Comparison of ENCODE assay signal across 14 mouse cellular contexts in the genomic region with DNA sequence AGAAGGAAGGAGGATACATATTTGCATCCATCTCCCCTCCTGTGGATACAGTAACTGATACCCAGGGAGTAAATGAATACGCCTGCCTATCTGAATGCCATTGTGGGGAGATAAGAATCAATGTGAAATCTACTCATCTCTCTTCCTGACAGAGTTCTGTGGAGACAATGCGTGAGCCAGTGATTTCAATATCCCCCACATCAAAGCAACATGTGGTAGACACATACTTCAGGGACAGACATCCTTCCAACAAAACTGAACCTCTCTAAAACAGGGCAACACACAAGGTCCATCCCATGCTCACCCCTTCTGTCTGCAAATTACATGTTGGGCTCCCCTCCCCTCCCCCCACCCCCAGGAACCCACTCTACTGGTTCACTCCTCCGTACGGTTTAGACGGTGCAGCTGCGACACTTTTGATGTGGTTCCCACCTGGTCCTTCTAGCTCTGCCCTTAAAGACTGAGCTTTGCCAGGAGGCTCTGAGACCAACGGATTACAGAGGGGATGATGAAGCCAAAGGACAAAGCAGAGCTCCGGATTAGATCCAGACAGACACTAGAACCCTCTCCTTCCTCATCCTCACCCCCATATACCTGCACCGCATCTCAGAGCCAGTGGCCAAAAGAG. TPM values are rescaled to one million over a fixed set of nuclear protein-coding genes. Genes with fewer than 3 reads are reported as not detected.
DNase-seq lines count a peak whose midpoint lies in the region; ATAC-seq and TF ChIP-seq lines count a peak whose summit lies in the region.
"Had no signal": no experiment of that assay in that cellular context is flagged by ENCODE, and none has a peak within 500 bp of the region (broad histone marks: within the 10 kb centered on the region; RNA-seq: fewer than 3 reads in every experiment).

No protein-coding gene starts in this region.

- no peak overlapping the region for H3K4me3 ChIP-seq in lung, embryonic 14.5 days (ENCODE audit: low read depth, low read length)
- H3K4me3 ChIP-seq in lung, postnatal 0 days (ENCODE audit: low read depth, low read length): no peak overlapping the region
- peak overlapping the region; percentile 46 for H3K4me3 ChIP-seq in hindbrain, embryonic 10.5 days
- H3K4me3 ChIP-seq in midbrain, embryonic 14.5 days (replicated peaks; ENCODE audit: low read depth, low read length): no peak overlapping the region
- H3K4me3 ChIP-seq: gastrocnemius, adult 2 months; layer of hippocampus, adult 2 months; liver, embryonic 15.5 days had no signal

- H3K27me3 ChIP-seq in lung, embryonic 14.5 days (ENCODE audit: insufficient read depth, low read length): no peaks in the 10 kb centered on the region
- no peaks in the 10 kb centered on the region for H3K27me3 ChIP-seq in lung, postnatal 0 days (replicated peaks; ENCODE audit: insufficient read depth, low read length)
- H3K27me3 ChIP-seq in hindbrain, embryonic 10.5 days (ENCODE audit: insufficient read depth, poor library complexity, severe bottlenecking): no peaks in the 10 kb centered on the region
- no peaks in the 10 kb centered on the region for H3K27me3 ChIP-seq in midbrain, embryonic 14.5 days (ENCODE audit: control insufficient read depth, insufficient read depth, low read length)
- H3K27me3 ChIP-seq: CH12.LX; liver, embryonic 15.5 days had no signal

- no peak for ATAC-seq in lung, embryonic 14.5 days (ENCODE audit: insufficient read depth)
- no peak for ATAC-seq in lung, postnatal 0 days
- ATAC-seq in midbrain, embryonic 14.5 days (ENCODE audit: low FRiP score, low TSS enrichment): no peak

- 0 out of 2 replicates have a peak overlapping the region, but pooled peaks have one; percentile 10 for H3K4me2 ChIP-seq in lung, embryonic 14.5 days
- no peak overlapping the region for H3K4me2 ChIP-seq in lung, postnatal 0 days (replicated peaks; ENCODE audit: low read depth, low read length)
- peak overlapping the region; percentile 48 for H3K4me2 ChIP-seq in midbrain, embryonic 14.5 days (ENCODE audit: low read length)
- H3K4me2 ChIP-seq: liver, embryonic 15.5 days had no signal

- no peak for DNase-seq in lung, embryonic 14.5 days
- DNase-seq in lung, postnatal 0 days (ENCODE audit: low spot score): no peak
- DNase-seq in hindbrain, embryonic 10.5 days (ENCODE audit: low spot score): no peak
- no peak for DNase-seq in midbrain, embryonic 14.5 days
- peak; percentile 73 for DNase-seq in thymus, postnatal 25 days
- DNase-seq in layer of hippocampus, adult 8-10 months (ENCODE audit: low spot score in 2 of 2): no peak
- no peak for DNase-seq in adrenal gland, postnatal 14 days
- DNase-seq in left cerebral cortex, postnatal 4 days: no peak
- DNase-seq: gastrocnemius, adult 2 months had no signal

- no peak for TF ChIP-seq EP300 in lung, postnatal 0 days (IDR thresholded peaks at IDR 0.05)

- peaks cover 26% of the 10 kb centered on the region for H3K4me1 ChIP-seq in lung, embryonic 14.5 days (ENCODE audit: insufficient read depth)
- peaks cover 18% of the 10 kb centered on the region; the same call in 1 of the 2 replicates for H3K4me1 ChIP-seq in lung, postnatal 0 days (ENCODE audit: insufficient read depth, low read depth, low read length)
- peaks cover 87% of the 10 kb centered on the region for H3K4me1 ChIP-seq in hindbrain, embryonic 10.5 days (replicated peaks)
- peaks cover 69% of the 10 kb centered on the region for H3K4me1 ChIP-seq in midbrain, embryonic 14.5 days (ENCODE audit: control insufficient read depth, insufficient read depth, low read length)
- H3K4me1 ChIP-seq: liver, embryonic 15.5 days had no signal

- no peak overlapping the region for H3K27ac ChIP-seq in lung, embryonic 14.5 days (ENCODE audit: low read depth)
- no peak overlapping the region for H3K27ac ChIP-seq in lung, postnatal 0 days (ENCODE audit: low read length)
- peak overlapping the region; percentile 94 for H3K27ac ChIP-seq in hindbrain, embryonic 10.5 days
- H3K27ac ChIP-seq in midbrain, embryonic 14.5 days (replicated peaks; ENCODE audit: low read depth, low read length): peak overlapping the region; percentile 92
- H3K27ac ChIP-seq: gastrocnemius, adult 2 months; liver, embryonic 15.5 days had no signal

- WGBS in lung, embryonic 14.5 days: 60% methylated on average over 9 of the region's 9 CpGs
- 71% methylated on average over 9 of the region's 9 CpGs for WGBS in lung, postnatal 0 days
- WGBS in hindbrain, embryonic 10.5 days: 47% methylated on average over 9 of the region's 9 CpGs
- WGBS in midbrain, embryonic 14.5 days: 22% methylated on average over 9 of the region's 9 CpGs

- TF ChIP-seq CTCF in lung, embryonic 14.5 days (IDR thresholded peaks at IDR 0.05; ENCODE audit: low read depth): no peak
- no peak for TF ChIP-seq CTCF in lung, postnatal 0 days (IDR thresholded peaks at IDR 0.05)

- peaks cover 26% of the 10 kb centered on the region for H3K36me3 ChIP-seq in lung, embryonic 14.5 days (ENCODE audit: insufficient read depth)
- no peaks in the 10 kb centered on the region for H3K36me3 ChIP-seq in lung, postnatal 0 days (ENCODE audit: insufficient read depth, low read length)
- peaks cover 63% of the 10 kb centered on the region for H3K36me3 ChIP-seq in hindbrain, embryonic 10.5 days
- H3K36me3 ChIP-seq in midbrain, embryonic 14.5 days (ENCODE audit: control insufficient read depth, insufficient read depth, low read length): peaks cover 30% of the 10 kb centered on the region
- H3K36me3 ChIP-seq: liver, embryonic 15.5 days had no signal

- H3K9me3 ChIP-seq in lung, embryonic 14.5 days (ENCODE audit: low read depth, low read length): no peaks in the 10 kb centered on the region
- H3K9me3 ChIP-seq in lung, postnatal 0 days (ENCODE audit: low read length): no peaks in the 10 kb centered on the region
- H3K9me3 ChIP-seq in hindbrain, embryonic 10.5 days: no peaks in the 10 kb centered on the region
- no peaks in the 10 kb centered on the region for H3K9me3 ChIP-seq in midbrain, embryonic 14.5 days (ENCODE audit: control insufficient read depth, low read length)
- H3K9me3 ChIP-seq: liver, embryonic 15.5 days had no signal

- H3K9ac ChIP-seq in lung, embryonic 14.5 days: no peak overlapping the region
- H3K9ac ChIP-seq in lung, postnatal 0 days (replicated peaks; ENCODE audit: low read depth): no peak overlapping the region
- H3K9ac ChIP-seq in midbrain, embryonic 14.5 days (replicated peaks; ENCODE audit: low read length): peak overlapping the region; percentile 40; the same call in 1 of the 2 replicates
- H3K9ac ChIP-seq: liver, embryonic 15.5 days had no signal

- intact Hi-C loops in left cerebral cortex, postnatal 4 days (cut with DNase I): no loop called here

RNA-seq across cellular contexts. Expression of a gene that starts 12.8 kb away (rescaled TPM):
- 17.1 TPM in 2 replicates for polyA plus RNA-seq in lung, embryonic 14.5 days (2014; fragmentation: Nextera tagmentation; extraction: Ambion mirVana)
- 6.2 and 6.9 TPM in 2 replicates for polyA plus RNA-seq in lung, postnatal 0 days (2015; fragmentation: Nextera tagmentation; extraction: Ambion mirVana)
- polyA plus RNA-seq in hindbrain, embryonic 10.5 days (2016; fragmentation: Nextera tagmentation; extraction: Ambion mirVana): 46.0 and 72.6 TPM in 2 replicates
- 52.7 and 57.3 TPM in 2 replicates for polyA plus RNA-seq in midbrain, embryonic 14.5 days (2014; fragmentation: Nextera tagmentation; extraction: Ambion mirVana)
- 10 to 100 TPM; 11.1 to 16.9 (median 14.8) TPM for total RNA-seq in layer of hippocampus, adult 8-10 months (2022)
- total RNA-seq in adrenal gland, postnatal 14 days (2021): 4.6 and 6.8 TPM in 2 replicates
- 10 to 100 TPM; 62.0 to 65.3 TPM for total RNA-seq in left cerebral cortex, postnatal 4 days (2021)

RNA-seq across cellular contexts. Expression of a gene that starts 41.9 kb away (rescaled TPM):
- polyA plus RNA-seq in lung, embryonic 14.5 days (2014; fragmentation: Nextera tagmentation; extraction: Ambion mirVana): not detected in 2 replicates
- polyA plus RNA-seq in lung, postnatal 0 days (2015; fragmentation: Nextera tagmentation; extraction: Ambion mirVana): not detected in 2 replicates
- 9.9 and 16.3 TPM in 2 replicates for polyA plus RNA-seq in hindbrain, embryonic 10.5 days (2016; fragmentation: Nextera tagmentation; extraction: Ambion mirVana)
- polyA plus RNA-seq in midbrain, embryonic 14.5 days (2014; fragmentation: Nextera tagmentation; extraction: Ambion mirVana): 3.6 and 5.5 TPM in 2 replicates
- under 1 TPM; 0.58 to 0.98 (median 0.76) TPM for total RNA-seq in layer of hippocampus, adult 8-10 months (2022)
- not detected in 2 replicates for total RNA-seq in adrenal gland, postnatal 14 days (2021)
- total RNA-seq in left cerebral cortex, postnatal 4 days (2021): under 1 TPM; 0.32 to 0.44 TPM
- total RNA-seq: CH12.LX; gastrocnemius, adult 2 months; hematopoietic stem cell, adult 5-6 weeks had no signal
- polyA plus RNA-seq: liver, embryonic 15.5 days; stomach, postnatal 0 days had no signal

Comparison
In these comparisons a context has a peak if more than half of its experiments do, and no peak if none do; other contexts are left out.
1. H3K27ac ChIP-seq: peak in hindbrain, embryonic 10.5 days (single experiment) and midbrain, embryonic 14.5 days (single experiment); none in lung, embryonic 14.5 days (single experiment) and lung, postnatal 0 days (single experiment).